Mouse (Mus musculus) T-cell, adult 2 months (primary cell): ENCODE data around the gene D030056L22Rik.

Experiments
- DNase-seq: peaks from one replicate; pipeline ENCODE4 v3.0.0; 2022; ENCODE audit warnings: low spot score

Gene D030056L22Rik

GRCm38 (mm10) chr19:18735901-18736300 is 22.9 kb downstream of the D030056L22Rik start:
- no peak for DNase-seq

- no peak for DNase-seq
Observed at GRCm38 (mm10) chr19:18739146-18739545, 26.2 kb downstream of the D030056L22Rik start.

GRCm38 (mm10) chr19:18743946-18744345 is 31.0 kb downstream of the D030056L22Rik start:
- no peak for DNase-seq

GRCm38 (mm10) chr19:18746576-18747340 is 33.8 kb downstream of the D030056L22Rik start:
- no peak for DNase-seq

GRCm38 (mm10) chr19:18747379-18747778 is 34.4 kb downstream of the D030056L22Rik start:
- DNase-seq: no peak

- no peak for DNase-seq
Observed at GRCm38 (mm10) chr19:18749598-18750339, 36.8 kb downstream of the D030056L22Rik start, which contains the start of gene Trpm6. Gene Trpm6 (plus strand): TSS chr19:18749983.

GRCm38 (mm10) chr19:18757191-18757590 is 44.2 kb downstream of the D030056L22Rik start:
- no peak for DNase-seq

GRCm38 (mm10) chr19:18757706-18758105 is 44.7 kb downstream of the D030056L22Rik start:
- DNase-seq: no peak

GRCm38 (mm10) chr19:18758269-18758668 is 45.3 kb downstream of the D030056L22Rik start:
- DNase-seq: no peak

GRCm38 (mm10) chr19:18758916-18759315 is 45.9 kb downstream of the D030056L22Rik start:
- DNase-seq: no peak

GRCm38 (mm10) chr19:18766399-18766798 is 53.4 kb downstream of the D030056L22Rik start:
- no peak for DNase-seq
